Mouse (Mus musculus) cerebellum, adult 11-12 months (tissue): ENCODE measurements at regions not wholly inside any gene's neighbourhood (a gene's known extent, or its start where the extent isn't known, plus 50 kb on each side); places are given as distances from the start of the nearest gene placed in this dataset.

Experiments
- DNase-seq: peaks from one replicate; pipeline ENCODE4 v3.0.0; 2022

- no peak for DNase-seq
These were observed 67.2 kb downstream of the Mtx3 start for GRCm38 (mm10) chr13:92911660-92912284.

- DNase-seq = no peak
These were observed 68.1 kb downstream of the Mtx3 start for GRCm38 (mm10) chr13:92912661-92913060.

GRCm38 (mm10) chr13:92914631-92915030, 70.1 kb downstream of the Mtx3 start:
- peak; percentile 34 for DNase-seq

GRCm38 (mm10) chr13:92915221-92915839, 70.8 kb downstream of the Mtx3 start:
- DNase-seq = peak; percentile 90

GRCm38 (mm10) chr13:92915948-92916710, 71.6 kb downstream of the Mtx3 start:
- no peak for DNase-seq

- no peak for DNase-seq
These were observed 75.3 kb downstream of the Mtx3 start for GRCm38 (mm10) chr13:92919882-92920281.

- DNase-seq = no peak
These were observed 77.4 kb downstream of the Mtx3 start for GRCm38 (mm10) chr13:92921936-92922335.

GRCm38 (mm10) chr13:92923496-92923895, 78.9 kb downstream of the Mtx3 start:
- no peak for DNase-seq

GRCm38 (mm10) chr13:92924021-92924420, 79.5 kb downstream of the Mtx3 start:
- DNase-seq = no peak

- DNase-seq = no peak
These were observed 80.6 kb downstream of the Mtx3 start for GRCm38 (mm10) chr13:92925196-92925595.

GRCm38 (mm10) chr13:92928551-92928950, 84.0 kb downstream of the Mtx3 start:
- no peak for DNase-seq

GRCm38 (mm10) chr13:92931696-92932095, 87.1 kb downstream of the Mtx3 start:
- DNase-seq = no peak

- DNase-seq = no peak
These were observed 94.5 kb downstream of the Mtx3 start for GRCm38 (mm10) chr13:92939032-92939431.

- DNase-seq = no peak
These were observed 96.0 kb downstream of the Mtx3 start for GRCm38 (mm10) chr13:92940610-92941009.

GRCm38 (mm10) chr13:92948560-92948959, 104.0 kb downstream of the Mtx3 start:
- DNase-seq = no peak

- DNase-seq = no peak
These were observed 115.5 kb downstream of the Mtx3 start for GRCm38 (mm10) chr13:92960031-92960430.

- no peak for DNase-seq
These were observed 118.1 kb downstream of the Mtx3 start for GRCm38 (mm10) chr13:92962625-92963024.

- no peak for DNase-seq
These were observed 118.9 kb downstream of the Mtx3 start for GRCm38 (mm10) chr13:92963351-92963895.

GRCm38 (mm10) chr13:92964213-92964743, 119.7 kb downstream of the Mtx3 start:
- no peak for DNase-seq

GRCm38 (mm10) chr13:92967025-92967610, 122.6 kb downstream of the Mtx3 start:
- no peak for DNase-seq

GRCm38 (mm10) chr13:92969579-92969978, 125.0 kb downstream of the Mtx3 start:
- DNase-seq = no peak

GRCm38 (mm10) chr13:92972891-92973290, 128.3 kb downstream of the Mtx3 start:
- DNase-seq = no peak

- no peak for DNase-seq
These were observed 129.2 kb downstream of the Mtx3 start for GRCm38 (mm10) chr13:92973791-92974190.
